Mouse (Mus musculus) ES-Bruce4 (cell line): Measurements from ENCODE around the gene Zfp839. TPM values are rescaled to one million over a fixed set of nuclear protein-coding genes. Genes with fewer than 3 reads are reported as not detected.
A peak's percentile ranks its signal among the peaks of the same experiment; 100 is the strongest.

Experiments used
- H3K27ac ChIP-seq: 2 replicates; pipeline ENCODE4 v1.5.1; 2012; ENCODE audit warnings: low read length, inconsistent platforms; ENCODE audit not compliant: insufficient read depth
- H3K27me3 ChIP-seq: 2 replicates; pipeline ENCODE4 v1.6.1; 2012; ENCODE audit warnings: mild to moderate bottlenecking, low read length, inconsistent platforms; ENCODE audit not compliant: control insufficient read depth, poor library complexity, insufficient read depth, severe bottlenecking
- H3K36me3 ChIP-seq: 2 replicates; pipeline ENCODE4 v1.6.1; 2012; ENCODE audit warnings: inconsistent platforms, mild to moderate bottlenecking, low read length, moderate library complexity; ENCODE audit not compliant: control insufficient read depth, poor library complexity, insufficient read depth, severe bottlenecking
- H3K4me1 ChIP-seq: one replicate; pipeline ENCODE4 v1.8.1; 2011; ENCODE audit warnings: low read length; ENCODE audit not compliant: control insufficient read depth, insufficient read depth
- H3K4me3 ChIP-seq: 2 replicates; pipeline ENCODE4 v1.5.1; 2011; ENCODE audit warnings: low read depth, mild to moderate bottlenecking, low read length
- H3K9ac ChIP-seq: 2 replicates; pipeline ENCODE4 v1.6.1; 2012; ENCODE audit warnings: low read depth, mild to moderate bottlenecking, inconsistent platforms; ENCODE audit not compliant: poor library complexity, severe bottlenecking
- H3K9me3 ChIP-seq: replicated peaks from 2 replicates; pipeline ENCODE4 v1.6.1; 2012; ENCODE audit warnings: mild to moderate bottlenecking, low read length, inconsistent platforms; ENCODE audit not compliant: control insufficient read depth, poor library complexity, insufficient read depth, severe bottlenecking
- CTCF ChIP-seq: IDR thresholded peaks from one replicate; pipeline ENCODE4 v1.8.1; 2011; ENCODE audit warnings: low read depth, low read length
- EP300 ChIP-seq: IDR thresholded peaks from 2 replicates; pipeline ENCODE4 v1.6.1; 2011; ENCODE audit warnings: low read depth, low read length; ENCODE audit not compliant: insufficient read depth
- POLR2A ChIP-seq: IDR thresholded peaks from one replicate; pipeline ENCODE4 v1.8.1; 2011; ENCODE audit warnings: low read length; ENCODE audit not compliant: insufficient read depth
- polyA plus RNA-seq: library from polyadenylated mRNA; stranded (reverse); fragments of >200 nt; gene quantifications from 2 replicates; pipeline ENCODE4 v1.2.4, GENCODE M21; 2011; ENCODE audit warnings: low read depth; ENCODE audit not compliant: missing spikeins, insufficient read depth, insufficient read length

Zfp839 gene
- polyA plus RNA-seq, 1 experiment, result 12.6 TPM

DNA sequence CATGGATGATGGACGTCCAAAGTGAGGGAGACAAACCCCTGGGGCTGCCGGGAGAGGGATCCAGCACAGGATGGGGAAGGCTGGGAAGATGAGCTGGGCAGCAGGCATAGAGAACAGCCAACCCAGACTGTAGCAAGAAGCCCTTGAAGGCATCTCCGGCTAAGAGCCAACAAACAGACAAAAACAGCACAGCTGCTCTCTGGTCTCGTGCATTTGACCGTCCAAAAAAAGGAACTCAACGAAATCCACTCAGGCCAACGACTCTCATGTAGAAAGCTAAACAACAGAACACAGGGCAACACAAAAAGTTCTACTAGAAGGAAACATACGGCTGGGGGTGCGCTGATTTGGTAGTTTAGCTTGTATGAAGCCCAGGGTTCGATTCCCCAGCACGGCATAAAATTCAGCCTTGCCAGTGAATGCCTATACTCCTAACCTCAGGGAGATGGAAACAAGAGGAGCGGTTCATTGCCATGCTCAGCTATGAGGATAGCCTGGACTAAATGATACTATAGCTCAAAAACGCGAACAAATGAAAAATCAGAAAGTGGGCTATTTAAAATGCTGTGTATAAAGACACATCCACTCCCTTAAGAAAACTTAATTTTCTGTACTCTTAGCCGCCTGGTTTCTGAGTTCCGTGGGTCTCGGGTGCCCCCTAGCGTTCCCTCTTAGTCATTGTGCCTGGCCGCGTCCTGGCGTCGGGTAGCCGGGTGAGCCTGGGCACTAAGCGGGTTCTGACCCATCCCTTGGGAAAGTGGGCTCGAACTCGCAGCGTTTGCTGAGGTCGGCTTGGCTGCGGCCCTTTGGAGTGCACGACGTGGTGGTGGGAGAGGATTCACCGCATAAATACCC, 6.6 kb upstream of the Zfp839 start:
- Histone ChIP-seq H3K4me3 (peak overlapping the region; percentile 88), H3K27me3 (no peaks in the 10 kb centered on the region), H3K36me3 (no peaks in the 10 kb centered on the region), H3K4me1 (no peaks in the 10 kb centered on the region), H3K27ac (peak overlapping the region; percentile 49; the same call in 1 of the 2 replicates), H3K9me3 (no peaks in the 10 kb centered on the region), H3K9ac (peak overlapping the region; percentile 74)
- TF ChIP-seq EP300 (no peak), CTCF (peak; percentile 84)

DNA sequence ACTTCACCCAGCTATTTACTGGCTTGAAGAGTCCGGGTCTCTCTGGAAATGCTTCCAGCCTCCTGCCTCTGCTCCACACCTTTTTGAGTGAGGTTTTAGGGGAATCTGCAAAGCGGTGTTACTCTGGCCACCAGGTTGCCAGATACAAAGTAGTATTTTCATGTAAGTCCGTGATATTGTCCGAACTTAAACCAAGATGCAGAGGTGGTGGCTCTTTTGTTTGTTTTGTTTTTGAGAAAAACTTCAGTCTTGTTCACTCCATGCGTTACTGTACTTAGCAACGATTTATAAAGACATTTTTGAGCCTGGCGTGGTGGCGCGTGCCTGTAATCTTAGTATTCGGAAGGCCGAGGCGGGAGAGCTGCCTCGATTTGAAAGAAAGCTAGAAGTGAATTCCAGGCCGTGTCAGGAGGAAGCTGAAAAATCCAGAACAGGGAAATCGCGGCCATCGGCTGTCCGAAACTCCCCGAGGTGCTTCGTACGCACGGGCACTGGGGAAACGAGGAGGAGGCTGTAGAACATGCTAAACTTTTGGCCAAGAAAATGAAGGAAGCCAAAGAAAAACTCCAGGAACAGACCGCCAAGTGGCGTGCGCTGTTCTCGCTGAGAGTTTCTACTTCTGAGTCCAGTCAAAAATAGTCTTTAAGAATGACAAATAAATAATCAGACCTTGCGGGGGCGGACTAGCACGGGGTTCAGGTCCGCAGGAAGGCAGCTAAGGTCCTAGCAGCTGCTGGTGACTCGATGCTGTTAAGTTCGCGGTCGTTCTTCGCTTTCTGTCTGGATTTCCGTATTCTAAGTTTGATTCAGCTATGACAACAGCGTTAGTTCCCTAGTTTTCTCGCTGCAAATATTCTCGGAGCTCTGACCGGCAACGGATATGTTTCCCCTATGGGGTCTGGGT, 5.6 kb upstream of the Zfp839 start:
- H3K36me3 ChIP-seq, result no peaks in the 10 kb centered on the region
- no peaks in the 10 kb centered on the region for H3K4me1 ChIP-seq
- no peaks in the 10 kb centered on the region for H3K27me3 ChIP-seq
- peak overlapping the region; percentile 34; the same call in 1 of the 2 replicates for H3K27ac ChIP-seq
- H3K4me3 ChIP-seq, result peak overlapping the region; percentile 88
- H3K9me3 ChIP-seq, result no peaks in the 10 kb centered on the region
- H3K9ac ChIP-seq, result peak overlapping the region; percentile 74
- TF ChIP-seq CTCF, result no peak
- TF ChIP-seq POLR2A, result no peak
- no peak for TF ChIP-seq EP300

DNA sequence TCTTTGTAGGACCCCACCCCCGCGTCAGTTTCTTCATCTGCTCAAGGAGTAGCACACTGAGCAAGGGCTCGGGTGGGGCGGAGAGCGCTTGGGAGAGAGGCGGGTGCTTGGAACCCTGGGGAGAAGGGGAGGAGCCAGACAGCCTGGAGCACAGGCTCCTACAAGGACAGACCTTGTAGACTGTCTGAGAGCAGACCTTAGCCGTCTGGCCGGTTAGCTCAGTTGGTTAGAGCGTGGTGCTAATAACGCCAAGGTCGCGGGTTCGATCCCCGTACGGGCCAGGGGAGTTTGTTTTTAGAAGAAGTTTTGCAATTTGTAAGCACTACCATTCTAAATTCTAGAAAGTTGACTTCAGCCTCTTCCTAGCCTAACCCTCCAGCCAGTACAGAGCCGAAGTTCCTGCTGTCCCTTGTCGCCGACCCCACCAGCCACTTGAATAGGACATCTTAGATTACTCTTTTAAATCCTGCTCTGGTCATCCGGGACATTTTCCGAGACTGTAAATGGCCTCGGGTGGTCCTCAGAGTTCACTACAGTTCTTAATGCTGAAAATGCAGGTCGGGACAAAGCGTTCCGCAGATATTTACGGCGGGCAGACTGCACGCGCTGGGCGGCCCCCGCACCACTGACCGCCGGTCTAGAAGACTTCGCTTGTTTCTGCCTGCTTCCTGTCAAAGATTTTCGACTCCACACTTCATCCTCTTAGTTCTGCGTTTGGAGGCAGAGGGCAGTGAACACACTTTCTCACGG, 4.7 kb upstream of the Zfp839 start:
- peak overlapping the region; percentile 88 for H3K4me3 ChIP-seq
- H3K4me1 ChIP-seq, result no peaks in the 10 kb centered on the region
- H3K9me3 ChIP-seq, result no peaks in the 10 kb centered on the region
- TF ChIP-seq POLR2A (no peak), CTCF (no peak), EP300 (peak; percentile 78; the same call in 1 of the 2 replicates)
- no peaks in the 10 kb centered on the region for H3K27me3 ChIP-seq
- H3K36me3 ChIP-seq, result no peaks in the 10 kb centered on the region
- H3K9ac ChIP-seq, result peak overlapping the region; percentile 74
- peak overlapping the region; percentile 36 for H3K27ac ChIP-seq

DNA sequence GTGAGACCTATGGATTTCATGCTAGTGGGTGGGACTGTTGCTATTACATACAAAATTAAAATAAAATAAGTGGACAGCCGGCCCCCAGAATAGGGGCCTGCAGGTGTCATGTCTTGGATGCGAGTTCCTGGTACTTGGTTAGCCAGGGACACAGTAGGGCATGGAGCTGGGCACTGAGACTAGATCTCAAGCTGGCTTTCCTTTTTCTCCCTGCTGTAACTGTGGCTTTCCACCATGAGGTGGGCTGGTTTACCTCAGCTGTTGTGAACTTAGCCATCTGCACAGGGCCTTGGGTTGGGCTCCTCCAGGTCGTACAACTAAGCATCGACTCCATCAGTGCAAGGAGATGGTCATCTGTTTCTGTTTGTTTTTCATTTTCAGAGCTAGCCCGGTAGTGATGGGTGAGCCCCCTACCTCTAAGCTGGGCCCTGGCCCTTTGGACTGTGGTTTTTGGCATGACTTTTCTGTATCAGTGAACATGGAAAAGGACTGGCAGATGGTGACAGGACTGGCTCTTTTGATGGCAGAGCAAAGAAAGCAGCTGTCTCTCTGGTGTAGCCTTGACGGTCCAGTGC, 3.8 kb upstream of the Zfp839 start:
- H3K4me1 ChIP-seq, result peaks cover 1% of the 10 kb centered on the region
- no peaks in the 10 kb centered on the region for H3K27me3 ChIP-seq
- no peak overlapping the region for H3K27ac ChIP-seq
- H3K9ac ChIP-seq, result peak overlapping the region; percentile 64
- H3K4me3 ChIP-seq, result peak overlapping the region; percentile 81
- TF ChIP-seq POLR2A (no peak), EP300 (no peak), CTCF (no peak)
- no peaks in the 10 kb centered on the region for H3K36me3 ChIP-seq
- H3K9me3 ChIP-seq, result no peaks in the 10 kb centered on the region

DNA sequence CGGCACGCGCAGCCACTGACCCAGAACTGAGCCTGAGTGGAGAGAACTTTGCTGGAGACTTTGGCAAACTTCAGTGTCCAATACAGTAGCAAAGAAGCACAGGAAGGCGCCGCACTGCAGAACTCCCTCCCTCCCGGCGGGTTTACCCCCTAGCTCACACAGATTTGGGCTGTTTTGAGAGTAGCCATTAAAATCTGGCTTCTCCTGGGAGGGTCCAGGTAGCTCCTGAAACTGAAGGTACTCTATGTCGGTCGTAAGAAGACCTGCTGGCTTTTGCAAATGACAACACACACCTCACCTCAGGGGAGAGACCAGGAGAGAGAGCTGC, 840 bp downstream of the Zfp839 start:
- Histone ChIP-seq H3K9me3 (no peaks in the 10 kb centered on the region), H3K27me3 (no peaks in the 10 kb centered on the region), H3K4me3 (peak overlapping the region; percentile 92), H3K27ac (peak overlapping the region; percentile 42; the same call in 1 of the 2 replicates), H3K9ac (peak overlapping the region; percentile 89), H3K4me1 (peaks cover 8% of the 10 kb centered on the region), H3K36me3 (no peaks in the 10 kb centered on the region)
- TF ChIP-seq CTCF, result no peak
- TF ChIP-seq EP300, result no peak
- no peak for TF ChIP-seq POLR2A
